Mouse (Mus musculus) midbrain, embryonic 16.5 days (tissue): Measurements from ENCODE around the gene Mtss1l. TPM values are rescaled to one million over a fixed set of nuclear protein-coding genes. Genes with fewer than 3 reads are reported as not detected.

Experiments
- ATAC-seq: fragments of 200-750 bp; cut with Nextera tagmentation; 2 replicates; pipeline ENCODE4 v1.8.0; 2017; ENCODE audit warnings: moderate TSS enrichment
- H3K27ac ChIP-seq: fragments of 300-500 bp; sonication (generic); 2 replicates; pipeline ENCODE4 v1.5.1; 2014; ENCODE audit warnings: mild to moderate bottlenecking, low read length, mixed read lengths
- H3K27me3 ChIP-seq: fragments of 300-500 bp; sonication (generic); 2 replicates; pipeline ENCODE4 v1.6.1; 2014; ENCODE audit warnings: low read depth, low read length, mixed read lengths; ENCODE audit not compliant: control insufficient read depth, insufficient read depth
- H3K36me3 ChIP-seq: fragments of 300-500 bp; sonication (generic); 2 replicates; pipeline ENCODE4 v1.6.1; 2014; ENCODE audit warnings: mild to moderate bottlenecking, low read length, moderate library complexity, mixed read lengths; ENCODE audit not compliant: control insufficient read depth, insufficient read depth
- H3K4me1 ChIP-seq: fragments of 300-500 bp; sonication (generic); 2 replicates; pipeline ENCODE4 v1.6.1; 2014; ENCODE audit warnings: mild to moderate bottlenecking, low read length, mixed read lengths; ENCODE audit not compliant: control insufficient read depth, insufficient read depth
- H3K4me2 ChIP-seq: fragments of 300-500 bp; sonication (generic); 2 replicates; pipeline ENCODE4 v1.6.1; 2014; ENCODE audit warnings: mild to moderate bottlenecking, low read length, mixed read lengths
- H3K4me3 ChIP-seq: fragments of 300-500 bp; sonication (generic); 2 replicates; pipeline ENCODE4 v1.5.1; 2014; ENCODE audit warnings: low read depth, mild to moderate bottlenecking, low read length, moderate library complexity, mixed read lengths
- H3K9ac ChIP-seq: fragments of 300-500 bp; sonication (generic); 2 replicates; pipeline ENCODE4 v1.6.1; 2014; ENCODE audit warnings: low read depth, low read length, mixed read lengths
- H3K9me3 ChIP-seq: fragments of 300-500 bp; sonication (generic); replicated peaks from 2 replicates; pipeline ENCODE4 v1.6.1; 2014; ENCODE audit warnings: mild to moderate bottlenecking, low read length, mixed read lengths; ENCODE audit not compliant: control insufficient read depth, poor library complexity, severe bottlenecking
- WGBS: fragments of 180-500 bp; shearing (Covaris S2); extraction: QIAGEN DNeasy Blood & Tissue Kit; methylation state at CpG from one replicate; pipeline ENCODE4 v1.1.7; 2014; 5-methylcytosine and 5-hydroxymethylcytosine counted together
- polyA plus RNA-seq: library from polyadenylated mRNA; unstranded; fragments of >200 nt; fragmentation: Nextera tagmentation; extraction: Ambion mirVana; gene quantifications from 2 replicates; pipeline ENCODE4 v1.2.1, GENCODE M21; 2015

Mtss1l gene
- polyA plus RNA-seq, 1 experiment from 2014 or later: 24.9 TPM

- Histone ChIP-seq H3K4me1 (no peaks in the 10 kb centered on the region), H3K4me2 (no peak overlapping the region), H3K4me3 (no peak overlapping the region), H3K27me3 (no peaks in the 10 kb centered on the region), H3K9me3 (no peaks in the 10 kb centered on the region), H3K36me3 (peaks cover 21% of the 10 kb centered on the region), H3K27ac (no peak overlapping the region), H3K9ac (no peak overlapping the region)
- WGBS: 79% methylated on average over 15 of the region's 15 CpGs
- ATAC-seq: no peak
Observed at GRCm38 (mm10) chr8:110741816-110742451, 20.7 kb downstream of the Mtss1l start.

- ATAC-seq: no peak
- Histone ChIP-seq H3K27ac (no peak overlapping the region), H3K9me3 (no peaks in the 10 kb centered on the region), H3K4me1 (no peaks in the 10 kb centered on the region), H3K27me3 (no peaks in the 10 kb centered on the region), H3K4me3 (no peak overlapping the region), H3K36me3 (peaks cover 17% of the 10 kb centered on the region), H3K9ac (no peak overlapping the region), H3K4me2 (no peak overlapping the region)
- WGBS: 86% methylated on average over 5 of the region's 5 CpGs
Observed at GRCm38 (mm10) chr8:110742452-110742818, 21.2 kb downstream of the Mtss1l start.

GRCm38 (mm10) chr8:110745162-110745561, 23.9 kb downstream of the Mtss1l start:
- no peak overlapping the region for H3K4me2 ChIP-seq
- H3K9me3 ChIP-seq: no peaks in the 10 kb centered on the region
- no peak for ATAC-seq
- no peak overlapping the region for H3K27ac ChIP-seq
- no peaks in the 10 kb centered on the region; the same call in 1 of the 2 replicates for H3K4me1 ChIP-seq
- H3K9ac ChIP-seq: no peak overlapping the region
- WGBS: 93% methylated on average over 10 of the region's 10 CpGs
- no peak overlapping the region for H3K4me3 ChIP-seq
- H3K36me3 ChIP-seq: no peaks in the 10 kb centered on the region
- H3K27me3 ChIP-seq: no peaks in the 10 kb centered on the region

GRCm38 (mm10) chr8:110746661-110747060, 25.4 kb downstream of the Mtss1l start:
- no peak overlapping the region for H3K9ac ChIP-seq
- no peak for ATAC-seq
- no peak overlapping the region for H3K4me3 ChIP-seq
- H3K27ac ChIP-seq: no peak overlapping the region
- no peaks in the 10 kb centered on the region for H3K27me3 ChIP-seq
- no peak overlapping the region for H3K4me2 ChIP-seq
- no peaks in the 10 kb centered on the region for H3K9me3 ChIP-seq
- H3K4me1 ChIP-seq: peaks cover 4% of the 10 kb centered on the region; the same call in 1 of the 2 replicates
- no peaks in the 10 kb centered on the region for H3K36me3 ChIP-seq
- WGBS: 74% methylated on average over 9 of the region's 9 CpGs

- H3K9me3 ChIP-seq: no peaks in the 10 kb centered on the region
- H3K4me2 ChIP-seq: no peak overlapping the region
- peak; percentile 67 for ATAC-seq
- H3K4me1 ChIP-seq: peaks cover 4% of the 10 kb centered on the region; the same call in 1 of the 2 replicates
- WGBS: 60% methylated on average over 10 of the region's 10 CpGs
- H3K27ac ChIP-seq: no peak overlapping the region
- no peak overlapping the region; the same call in 1 of the 2 replicates for H3K9ac ChIP-seq
- H3K36me3 ChIP-seq: no peaks in the 10 kb centered on the region
- H3K4me3 ChIP-seq: no peak overlapping the region
- no peaks in the 10 kb centered on the region for H3K27me3 ChIP-seq
Observed at GRCm38 (mm10) chr8:110749500-110750170, 28.4 kb downstream of the Mtss1l start.

GRCm38 (mm10) chr8:110750269-110750668, 29.0 kb downstream of the Mtss1l start:
- WGBS: 42% methylated on average over 13 of the region's 13 CpGs
- no peak overlapping the region for H3K4me2 ChIP-seq

GRCm38 (mm10) chr8:110751490-110751889, 30.2 kb downstream of the Mtss1l start:
- no peak overlapping the region for H3K4me3 ChIP-seq
- H3K4me2 ChIP-seq: no peak overlapping the region
- no peak overlapping the region for H3K27ac ChIP-seq
- WGBS: 84% methylated on average over 5 of the region's 5 CpGs
- peaks cover 4% of the 10 kb centered on the region; the same call in 1 of the 2 replicates for H3K4me1 ChIP-seq
- no peaks in the 10 kb centered on the region for H3K9me3 ChIP-seq
- H3K27me3 ChIP-seq: no peaks in the 10 kb centered on the region
- no peak overlapping the region for H3K9ac ChIP-seq
- ATAC-seq: no peak
- H3K36me3 ChIP-seq: no peaks in the 10 kb centered on the region

More at GRCm38 (mm10) chr8:110750269-110750668, 29.0 kb downstream of the Mtss1l start:
- Histone ChIP-seq H3K9me3 (no peaks in the 10 kb centered on the region), H3K36me3 (no peaks in the 10 kb centered on the region), H3K27me3 (no peaks in the 10 kb centered on the region), H3K4me3 (no peak overlapping the region), H3K4me1 (peaks cover 4% of the 10 kb centered on the region; the same call in 1 of the 2 replicates), H3K27ac (no peak overlapping the region), H3K9ac (no peak overlapping the region; the same call in 1 of the 2 replicates)
- ATAC-seq: no peak

GRCm38 (mm10) chr8:110754713-110755112, 33.4 kb downstream of the Mtss1l start:
- Histone ChIP-seq H3K4me1 (peaks cover 4% of the 10 kb centered on the region; the same call in 1 of the 2 replicates), H3K9ac (no peak overlapping the region), H3K4me3 (no peak overlapping the region), H3K27me3 (no peaks in the 10 kb centered on the region), H3K9me3 (no peaks in the 10 kb centered on the region), H3K27ac (no peak overlapping the region), H3K36me3 (no peaks in the 10 kb centered on the region), H3K4me2 (no peak overlapping the region)
- WGBS: 67% methylated on average over 4 of the region's 4 CpGs
- ATAC-seq: no peak

- ATAC-seq: no peak
- Histone ChIP-seq H3K9me3 (no peaks in the 10 kb centered on the region), H3K4me3 (no peak overlapping the region), H3K9ac (no peak overlapping the region), H3K36me3 (no peaks in the 10 kb centered on the region), H3K4me1 (no peaks in the 10 kb centered on the region), H3K4me2 (no peak overlapping the region), H3K27ac (no peak overlapping the region), H3K27me3 (no peaks in the 10 kb centered on the region)
- WGBS: 60% methylated on average over 15 of the region's 15 CpGs
Observed at GRCm38 (mm10) chr8:110755511-110756170, 34.4 kb downstream of the Mtss1l start.
